Mouse (Mus musculus): Measurements from ENCODE around the gene Bmp7.

- TF ChIP-seq EP300 (IDR thresholded peaks at IDR 0.05; ENCODE audit: low read depth) (no peak), CTCF (IDR thresholded peaks at IDR 0.05; ENCODE audit: low read depth) (no peak)
Observed at GRCm38 (mm10) chr2:172961211-172961610, 21.1 kb upstream of the Bmp7 start.
